Mouse (Mus musculus) stomach, postnatal 0 days (tissue): ENCODE measurements around the gene Grk1.

ENCODE experiments used
- CTCF ChIP-seq: IDR thresholded peaks from 2 replicates; pipeline ENCODE4 v1.5.1; 2016; ENCODE audit warnings: antibody characterized with exemption, low read depth, mild to moderate bottlenecking, moderate library complexity
- EP300 ChIP-seq: optimal IDR thresholded peaks from 2 replicates; pipeline ENCODE3; 2016; ENCODE audit warnings: antibody characterized with exemption

DNA sequence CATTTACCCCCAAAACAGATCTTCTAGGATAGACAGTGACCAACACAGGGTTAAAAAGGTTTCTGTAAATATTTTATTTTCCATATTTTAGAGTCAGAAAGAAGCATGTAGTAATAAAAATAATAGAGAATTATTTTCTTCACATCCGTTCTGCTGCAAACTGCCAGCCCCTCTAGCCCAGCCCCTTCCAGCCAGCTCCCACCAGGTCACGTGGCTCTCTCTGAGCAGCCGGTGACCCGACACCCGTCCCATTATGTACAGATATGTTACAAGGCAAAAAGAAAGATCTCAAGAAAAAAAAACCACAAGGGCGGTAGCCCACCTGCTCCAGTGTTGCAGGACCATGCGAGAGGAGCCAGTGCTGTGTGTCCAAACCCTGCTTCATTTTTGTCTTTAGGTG, 60.4 kb downstream of the Grk1 start:
- TF ChIP-seq EP300 (no peak), CTCF (no peak)
